Mouse (Mus musculus): ENCODE data around the gene Ppp1r14b. TPM values are rescaled to one million over a fixed set of nuclear protein-coding genes. Genes with fewer than 3 reads are reported as not detected.

The Ppp1r14b gene
- 48.3 and 49.4 TPM in 2 replicates for polyA plus RNA-seq (2012; rRNA removed)

DNA sequence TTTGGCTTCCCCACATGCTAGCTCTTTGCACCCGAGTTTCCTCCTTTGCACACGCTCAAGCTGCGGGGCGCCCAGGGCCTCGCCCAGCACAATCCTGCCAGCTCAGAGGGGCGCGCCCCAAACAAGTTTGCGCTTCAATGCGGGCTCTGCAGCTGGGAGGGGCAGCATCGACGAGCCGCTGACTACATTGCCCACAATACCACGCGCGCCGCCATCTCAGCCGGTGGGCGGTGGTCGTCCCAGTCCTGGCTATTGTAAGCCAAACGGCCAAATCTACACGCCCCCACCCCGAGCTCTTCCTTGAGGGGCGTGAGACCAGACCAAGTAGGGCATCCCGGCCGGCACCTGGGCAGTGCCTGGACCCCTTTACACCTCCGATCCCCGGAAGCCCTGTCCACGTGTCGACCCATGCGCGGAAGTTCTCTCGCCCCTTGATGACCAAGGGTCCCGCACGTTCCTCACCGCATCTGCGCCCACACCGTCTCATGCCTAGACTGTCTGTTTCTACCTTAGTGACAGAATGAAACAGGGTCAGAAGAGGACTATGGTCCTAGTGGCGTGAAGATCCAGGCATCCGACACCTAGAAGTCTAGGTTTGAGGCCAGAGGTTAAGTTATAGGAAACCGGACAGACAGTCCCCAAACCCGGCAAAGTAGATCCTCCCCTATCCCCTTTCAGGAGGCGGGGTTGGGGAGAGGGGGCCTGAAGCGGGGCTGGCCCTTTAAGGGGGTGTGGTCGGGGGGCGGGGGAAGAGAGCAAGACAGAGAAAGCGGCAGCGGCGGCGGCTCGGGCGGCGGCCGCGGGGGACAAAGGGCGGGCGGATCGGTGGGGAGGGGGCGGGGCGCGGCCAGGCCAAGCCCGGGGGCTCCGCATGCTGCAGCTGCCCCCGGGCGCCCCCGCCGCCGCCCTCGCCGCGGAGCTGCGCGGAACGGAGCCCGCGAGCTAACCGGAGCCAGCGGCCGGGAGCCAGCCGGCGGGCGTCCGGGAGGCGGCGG is at the start of gene Ppp1r14b:
Gene Ppp1r14b, plus strand, starts transcription at position 758 of the 995 bp plus-strand sequence.
- Histone ChIP-seq H3K4me3 (ENCODE audit: insufficient read depth, low read length) (peak within 1 kb of the TSS; percentile 77), H3K27ac (ENCODE audit: insufficient read depth, low read length) (0 out of 2 replicates have a peak within 1 kb of the TSS, but pooled peaks have one; percentile 4), H3K4me1 (ENCODE audit: control insufficient read depth, insufficient read depth, low read length) (peaks cover 5% of the 10 kb centered on the region; the same call in 1 of the 2 replicates)
- TF ChIP-seq POLR2A (IDR thresholded peaks at IDR 0.05; ENCODE audit: extremely low read depth, insufficient read depth, low read length) (no peak), CTCF (IDR thresholded peaks at IDR 0.05; ENCODE audit: extremely low read depth, insufficient read depth, low read length) (no peak)

- TF ChIP-seq POLR2A (IDR thresholded peaks at IDR 0.05; ENCODE audit: extremely low read depth, insufficient read depth, low read length) = no peak
- TF ChIP-seq CTCF (IDR thresholded peaks at IDR 0.05; ENCODE audit: extremely low read depth, insufficient read depth, low read length) = no peak
Observed at GRCm38 (mm10) chr19:6925307-6925573, 49.5 kb upstream of the Ppp1r14b start, which contains the start of gene Catsperz. Catsperz (minus strand) TSS chr19:6925380.

DNA sequence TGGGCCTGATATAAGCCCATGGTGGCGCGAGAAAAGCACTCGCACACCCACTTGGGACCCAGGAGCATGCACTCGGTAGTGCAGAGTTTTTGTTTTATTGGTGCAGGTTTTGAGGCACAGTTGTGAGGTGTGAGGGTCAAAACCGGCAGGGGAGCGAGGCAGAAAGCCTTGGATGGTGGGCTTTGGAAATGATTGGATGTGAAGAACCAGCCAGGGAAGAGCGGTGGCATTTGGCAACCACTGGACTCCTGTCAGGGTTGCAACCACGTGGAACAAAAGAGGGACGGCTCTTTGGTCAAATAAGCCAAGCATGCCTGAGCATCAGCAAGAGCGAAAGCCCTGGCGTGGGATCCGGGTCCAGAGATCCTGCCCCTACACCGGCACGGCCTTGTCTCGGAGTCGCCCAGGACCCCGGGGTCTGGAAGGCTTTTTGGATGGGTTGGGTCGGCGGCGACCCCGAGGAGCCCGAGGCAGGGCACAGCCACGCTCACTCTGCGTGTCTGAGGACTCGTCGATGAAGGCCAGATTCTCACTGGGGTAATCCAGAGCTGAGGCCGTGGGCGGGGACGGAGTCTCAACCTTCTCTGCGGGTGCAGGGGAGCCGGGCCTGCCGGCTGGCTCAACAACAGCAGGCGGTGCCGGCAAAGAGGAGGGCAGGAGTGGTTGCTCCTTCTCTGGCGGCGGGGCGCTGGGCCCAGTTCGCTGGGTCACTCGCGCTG is 49.0 kb upstream of the Ppp1r14b start:
- Histone ChIP-seq H3K27ac (ENCODE audit: insufficient read depth, low read length) (no peak overlapping the region), H3K4me1 (ENCODE audit: control insufficient read depth, insufficient read depth, low read length) (peaks cover 4% of the 10 kb centered on the region; the same call in 1 of the 2 replicates), H3K4me3 (ENCODE audit: insufficient read depth, low read length) (no peak overlapping the region)
- no peak for TF ChIP-seq CTCF (IDR thresholded peaks at IDR 0.05; ENCODE audit: extremely low read depth, insufficient read depth, low read length)
- TF ChIP-seq POLR2A (IDR thresholded peaks at IDR 0.05; ENCODE audit: extremely low read depth, insufficient read depth, low read length) = no peak

More at GRCm38 (mm10) chr19:6925307-6925573, 49.5 kb upstream of the Ppp1r14b start, which contains the start of gene Catsperz:
- peaks cover 4% of the 10 kb centered on the region; the same call in 1 of the 2 replicates for H3K4me1 ChIP-seq (ENCODE audit: control insufficient read depth, insufficient read depth, low read length)
- no peak within 1 kb of the TSS for H3K4me3 ChIP-seq (ENCODE audit: insufficient read depth, low read length)
- no peak within 1 kb of the TSS for H3K27ac ChIP-seq (ENCODE audit: insufficient read depth, low read length)

DNA sequence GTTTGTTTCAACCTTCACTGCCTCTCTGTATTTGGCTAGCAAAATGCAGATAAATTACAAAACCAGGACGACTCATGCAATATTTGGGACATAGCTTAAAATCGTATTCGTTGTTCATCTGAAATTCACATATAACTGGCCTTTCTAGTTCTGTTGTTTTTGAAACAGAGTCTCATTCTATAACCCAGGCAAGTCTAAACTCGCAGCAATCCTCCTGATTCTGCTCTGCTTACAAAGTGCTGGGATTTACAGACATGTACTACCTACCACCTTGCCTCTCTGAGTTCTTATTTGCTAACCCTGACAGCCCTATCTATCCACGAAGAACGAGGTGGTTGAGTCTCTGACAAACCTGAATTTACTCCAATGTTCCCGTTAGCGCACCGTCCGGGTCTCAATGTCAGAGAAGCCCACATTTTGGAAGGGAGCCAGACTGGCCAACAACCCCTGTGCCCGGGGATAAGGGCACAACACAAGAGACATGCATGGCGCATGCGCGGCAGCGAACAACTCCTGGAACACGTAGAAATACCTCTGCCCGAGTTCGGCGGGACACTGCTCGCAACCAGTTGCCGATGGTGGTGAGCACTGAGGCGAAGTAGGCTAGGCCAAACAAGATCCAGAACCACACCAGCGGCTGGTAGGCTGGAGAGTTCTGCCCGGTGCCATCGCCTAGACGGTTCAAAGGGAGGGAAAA is 48.1 kb upstream of the Ppp1r14b start:
- H3K4me3 ChIP-seq (ENCODE audit: insufficient read depth, low read length) = no peak overlapping the region
- peaks cover 4% of the 10 kb centered on the region; the same call in 1 of the 2 replicates for H3K4me1 ChIP-seq (ENCODE audit: control insufficient read depth, insufficient read depth, low read length)
- TF ChIP-seq POLR2A (IDR thresholded peaks at IDR 0.05; ENCODE audit: extremely low read depth, insufficient read depth, low read length) (no peak), CTCF (IDR thresholded peaks at IDR 0.05; ENCODE audit: extremely low read depth, insufficient read depth, low read length) (no peak)
- H3K27ac ChIP-seq (ENCODE audit: insufficient read depth, low read length) = no peak overlapping the region

- H3K27ac ChIP-seq (ENCODE audit: insufficient read depth, low read length) = no peak overlapping the region
- no peak overlapping the region for H3K4me3 ChIP-seq (ENCODE audit: insufficient read depth, low read length)
- H3K4me1 ChIP-seq (ENCODE audit: control insufficient read depth, insufficient read depth, low read length) = no peaks in the 10 kb centered on the region
- TF ChIP-seq POLR2A (IDR thresholded peaks at IDR 0.05; ENCODE audit: extremely low read depth, insufficient read depth, low read length) = no peak
- no peak for TF ChIP-seq CTCF (IDR thresholded peaks at IDR 0.05; ENCODE audit: extremely low read depth, insufficient read depth, low read length)
Observed at GRCm38 (mm10) chr19:6928080-6928479, 46.7 kb upstream of the Ppp1r14b start.

DNA sequence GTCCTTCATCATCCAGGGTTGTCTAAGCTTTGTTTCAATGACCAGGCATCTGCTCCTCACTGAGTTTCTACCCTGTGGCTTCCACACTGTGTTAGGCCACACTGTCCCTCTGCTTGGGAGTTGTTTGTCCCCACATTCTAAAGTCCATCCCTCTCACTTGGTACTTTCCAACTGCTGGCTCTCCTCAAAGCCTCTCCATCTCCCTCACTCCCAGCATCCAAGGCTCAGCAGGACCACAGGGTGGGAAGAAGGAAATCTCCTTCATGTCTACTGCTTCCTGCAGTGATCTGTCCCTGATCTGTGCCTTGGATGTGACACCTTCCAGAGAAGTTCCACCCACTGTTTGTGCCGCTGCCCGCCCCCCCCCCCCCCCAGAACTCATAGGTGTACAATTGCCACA is 43.8 kb upstream of the Ppp1r14b start:
- no peaks in the 10 kb centered on the region for H3K4me1 ChIP-seq (ENCODE audit: control insufficient read depth, insufficient read depth, low read length)
- no peak for TF ChIP-seq CTCF (IDR thresholded peaks at IDR 0.05; ENCODE audit: extremely low read depth, insufficient read depth, low read length)
- TF ChIP-seq POLR2A (IDR thresholded peaks at IDR 0.05; ENCODE audit: extremely low read depth, insufficient read depth, low read length) = 0 out of 2 replicates have a peak, but pooled peaks have one; percentile 13

GRCm38 (mm10) chr19:6932018-6932417 is 42.8 kb upstream of the Ppp1r14b start:
- Histone ChIP-seq H3K27ac (ENCODE audit: insufficient read depth, low read length) (no peak overlapping the region), H3K4me3 (ENCODE audit: insufficient read depth, low read length) (peak overlapping the region; percentile 38)
- TF ChIP-seq POLR2A (IDR thresholded peaks at IDR 0.05; ENCODE audit: extremely low read depth, insufficient read depth, low read length) (no peak), CTCF (IDR thresholded peaks at IDR 0.05; ENCODE audit: extremely low read depth, insufficient read depth, low read length) (no peak)

More for the DNA sequence above, 43.8 kb upstream of the Ppp1r14b start:
- Histone ChIP-seq H3K27ac (ENCODE audit: insufficient read depth, low read length) (no peak overlapping the region), H3K4me3 (ENCODE audit: insufficient read depth, low read length) (peak overlapping the region; percentile 4; the same call in 1 of the 2 replicates)

GRCm38 (mm10) chr19:6933102-6933435 is 41.7 kb upstream of the Ppp1r14b start:
- Histone ChIP-seq H3K4me3 (ENCODE audit: insufficient read depth, low read length) (peak overlapping the region; percentile 38), H3K27ac (ENCODE audit: insufficient read depth, low read length) (peak overlapping the region; percentile 36), H3K4me1 (ENCODE audit: control insufficient read depth, insufficient read depth, low read length) (no peaks in the 10 kb centered on the region)
- no peak for TF ChIP-seq CTCF (IDR thresholded peaks at IDR 0.05; ENCODE audit: extremely low read depth, insufficient read depth, low read length)
- TF ChIP-seq POLR2A (IDR thresholded peaks at IDR 0.05; ENCODE audit: extremely low read depth, insufficient read depth, low read length) = no peak

More at GRCm38 (mm10) chr19:6932018-6932417, 42.8 kb upstream of the Ppp1r14b start:
- H3K4me1 ChIP-seq (ENCODE audit: control insufficient read depth, insufficient read depth, low read length) = no peaks in the 10 kb centered on the region
